Mouse (Mus musculus) thymus, adult 2 months (tissue): ENCODE data around the gene Usp20. TPM values are rescaled to one million over a fixed set of nuclear protein-coding genes. Genes with fewer than 3 reads are reported as not detected.

ENCODE experiments used
- DNase-seq: peaks from one replicate; pipeline ENCODE4 v3.0.0; 2021
- H3K27ac ChIP-seq: fragments of 200-500 bp; 2 replicates; pipeline ENCODE4 v1.5.1; 2012; ENCODE audit warnings: low read length, control low read depth; ENCODE audit not compliant: control insufficient read depth, insufficient read depth
- H3K27me3 ChIP-seq: fragments of 200-500 bp; 2 replicates; pipeline ENCODE4 v1.6.1; 2012; ENCODE audit warnings: mild to moderate bottlenecking, low read length, moderate library complexity, mixed read lengths; ENCODE audit not compliant: control insufficient read depth, insufficient read depth
- H3K36me3 ChIP-seq: fragments of 200-500 bp; 2 replicates; pipeline ENCODE4 v1.6.1; 2012; ENCODE audit warnings: mild to moderate bottlenecking, low read length, moderate library complexity; ENCODE audit not compliant: control insufficient read depth, insufficient read depth
- H3K4me1 ChIP-seq: fragments of 200-500 bp; replicated peaks from 2 replicates; pipeline ENCODE4 v1.6.1; 2012; ENCODE audit warnings: low read length; ENCODE audit not compliant: control insufficient read depth, insufficient read depth
- H3K4me3 ChIP-seq: fragments of 200-500 bp; 2 replicates; pipeline ENCODE4 v1.5.1; 2012; ENCODE audit warnings: mild to moderate bottlenecking, low read length, control low read depth, moderate library complexity; ENCODE audit not compliant: control insufficient read depth, insufficient read depth
- CTCF ChIP-seq: fragments of 200-500 bp; IDR thresholded peaks from 2 replicates; pipeline ENCODE4 v1.5.1; 2012; ENCODE audit warnings: mild to moderate bottlenecking, control low read depth, low read length, moderate library complexity, borderline replicate concordance; ENCODE audit not compliant: control insufficient read depth, poor library complexity, insufficient read depth; ENCODE audit errors: extremely low read depth
- POLR2A ChIP-seq: fragments of 200-500 bp; IDR thresholded peaks from 2 replicates; pipeline ENCODE4 v1.6.1; 2012; ENCODE audit warnings: mild to moderate bottlenecking, low read length, control low read depth, moderate library complexity; ENCODE audit not compliant: control insufficient read depth, poor library complexity, insufficient read depth; ENCODE audit errors: extremely low read depth
- WGBS: fragments of 180-500 bp; shearing (Covaris S2); methylation state at CpG from one replicate; pipeline ENCODE4 v1.1.7; 2018; 5-methylcytosine and 5-hydroxymethylcytosine counted together
- polyA plus RNA-seq: library from polyadenylated mRNA; depleted of rRNA; stranded (reverse); fragments of >200 nt; gene quantifications from 2 replicates; pipeline ENCODE4 v1.2.3, GENCODE M21; 2012

The Usp20 gene
- polyA plus RNA-seq, 1 experiment: 24.9 TPM

GRCm38 (mm10) chr2:31031972-31032371 is 49.9 kb downstream of the Usp20 start:
- H3K36me3 ChIP-seq: peaks cover 73% of the 10 kb centered on the region
- TF ChIP-seq CTCF: no peak
- no peak for TF ChIP-seq POLR2A
- no peaks in the 10 kb centered on the region for H3K27me3 ChIP-seq
- H3K27ac ChIP-seq: no peak overlapping the region
- 98% methylated on average over 7 of the region's 7 CpGs for WGBS
- no peak for DNase-seq
- H3K4me3 ChIP-seq: no peak overlapping the region
- H3K4me1 ChIP-seq: no peaks in the 10 kb centered on the region

GRCm38 (mm10) chr2:31036811-31037210 is 54.7 kb downstream of the Usp20 start:
- Histone ChIP-seq H3K27ac (no peak overlapping the region), H3K4me3 (no peak overlapping the region), H3K27me3 (no peaks in the 10 kb centered on the region), H3K36me3 (peaks cover 78% of the 10 kb centered on the region), H3K4me1 (no peaks in the 10 kb centered on the region)
- no peak for DNase-seq
- TF ChIP-seq CTCF (no peak), POLR2A (no peak)
- 83% methylated on average over 6 of the region's 6 CpGs for WGBS

GRCm38 (mm10) chr2:31040043-31040442 is 58.0 kb downstream of the Usp20 start:
- Histone ChIP-seq H3K27ac (no peak overlapping the region), H3K36me3 (peaks cover 54% of the 10 kb centered on the region), H3K27me3 (no peaks in the 10 kb centered on the region), H3K4me3 (no peak overlapping the region), H3K4me1 (no peaks in the 10 kb centered on the region)
- WGBS: 98% methylated on average over 3 of the region's 3 CpGs
- DNase-seq: no peak
- TF ChIP-seq POLR2A (no peak), CTCF (no peak)

- peaks cover 52% of the 10 kb centered on the region for H3K36me3 ChIP-seq
- no peaks in the 10 kb centered on the region for H3K4me1 ChIP-seq
- DNase-seq: no peak
- TF ChIP-seq POLR2A (no peak), CTCF (no peak)
- no peaks in the 10 kb centered on the region for H3K27me3 ChIP-seq
- no peak overlapping the region for H3K27ac ChIP-seq
- H3K4me3 ChIP-seq: no peak overlapping the region
- WGBS: 98% methylated on average over 3 of the region's 3 CpGs
Observed at GRCm38 (mm10) chr2:31040487-31040886, 58.4 kb downstream of the Usp20 start.

GRCm38 (mm10) chr2:31041386-31041785 is 59.3 kb downstream of the Usp20 start:
- H3K36me3 ChIP-seq: peaks cover 48% of the 10 kb centered on the region
- no peaks in the 10 kb centered on the region for H3K27me3 ChIP-seq
- WGBS: 98% methylated on average over 6 of the region's 6 CpGs
- H3K4me1 ChIP-seq: no peaks in the 10 kb centered on the region
- no peak overlapping the region for H3K4me3 ChIP-seq
- TF ChIP-seq CTCF (no peak), POLR2A (no peak)
- DNase-seq: no peak
- no peak overlapping the region for H3K27ac ChIP-seq

- no peak for DNase-seq
- TF ChIP-seq POLR2A: no peak
- no peak for TF ChIP-seq CTCF
- H3K27me3 ChIP-seq: no peaks in the 10 kb centered on the region
- H3K4me3 ChIP-seq: no peak overlapping the region
- H3K27ac ChIP-seq: no peak overlapping the region
- peaks cover 38% of the 10 kb centered on the region for H3K36me3 ChIP-seq
- no peaks in the 10 kb centered on the region for H3K4me1 ChIP-seq
- 96% methylated on average over 6 of the region's 6 CpGs for WGBS
Observed at GRCm38 (mm10) chr2:31042881-31043280, 60.8 kb downstream of the Usp20 start.

GRCm38 (mm10) chr2:31043856-31044255 is 61.8 kb downstream of the Usp20 start:
- Histone ChIP-seq H3K27ac (no peak overlapping the region), H3K4me3 (no peak overlapping the region), H3K36me3 (peaks cover 29% of the 10 kb centered on the region), H3K27me3 (no peaks in the 10 kb centered on the region), H3K4me1 (no peaks in the 10 kb centered on the region)
- DNase-seq: no peak
- TF ChIP-seq CTCF: no peak
- TF ChIP-seq POLR2A: no peak
- 100% methylated on average over 1 of the region's 1 CpGs for WGBS
